Mouse (Mus musculus) limb, embryonic 10.5 days (tissue): ENCODE results near the gene Pkdcc. TPM values are rescaled to one million over a fixed set of nuclear protein-coding genes. Genes with fewer than 3 reads are reported as not detected.

Source experiments
- DNase-seq: peaks from one replicate; pipeline ENCODE4 v3.0.0-alpha.2; 2017; ENCODE audit warnings: low spot score
- H3K27ac ChIP-seq: fragments of 300-500 bp; sonication (generic); 2 replicates; pipeline ENCODE4 v1.5.1; 2016; ENCODE audit warnings: mild to moderate bottlenecking
- H3K27me3 ChIP-seq: fragments of 300-500 bp; sonication (generic); 2 replicates; pipeline ENCODE4 v1.6.1; 2016; ENCODE audit warnings: low read depth, mild to moderate bottlenecking; ENCODE audit not compliant: poor library complexity, severe bottlenecking
- H3K36me3 ChIP-seq: fragments of 300-500 bp; sonication (generic); 2 replicates; pipeline ENCODE4 v1.6.1; 2016; ENCODE audit warnings: mild to moderate bottlenecking, moderate library complexity
- H3K4me1 ChIP-seq: fragments of 300-500 bp; sonication (generic); 2 replicates; pipeline ENCODE4 v1.6.1; 2016
- H3K4me3 ChIP-seq: fragments of 300-500 bp; sonication (generic); 2 replicates; pipeline ENCODE4 v1.5.1; 2016; ENCODE audit warnings: mild to moderate bottlenecking, moderate library complexity
- H3K9me3 ChIP-seq: fragments of 300-500 bp; sonication (generic); replicated peaks from 2 replicates; pipeline ENCODE4 v1.6.1; 2016; ENCODE audit warnings: mild to moderate bottlenecking
- WGBS: fragments of 180-500 bp; shearing (Covaris S2); methylation state at CpG from one replicate; pipeline ENCODE4 v1.1.7; 2016; 5-methylcytosine and 5-hydroxymethylcytosine counted together
- polyA plus RNA-seq: library from polyadenylated mRNA; unstranded; fragments of >200 nt; fragmentation: Nextera tagmentation; extraction: Ambion mirVana; gene quantifications from 2 replicates; pipeline ENCODE4 v1.2.1, GENCODE M21; 2016

The Pkdcc gene
- polyA plus RNA-seq, 1 experiment from 2014 or later: 32.4 TPM

- Histone ChIP-seq H3K27me3 (peaks cover 39% of the 10 kb centered on the region), H3K4me3 (no peak overlapping the region)
- 51% methylated on average over 8 of the region's 8 CpGs for WGBS
These were observed 57.5 kb downstream of the Pkdcc start for GRCm38 (mm10) chr17:83272641-83273040.

GRCm38 (mm10) chr17:83273636-83274035 is 58.5 kb downstream of the Pkdcc start:
- Histone ChIP-seq H3K27me3 (peaks cover 39% of the 10 kb centered on the region), H3K4me1 (peaks cover 50% of the 10 kb centered on the region), H3K9me3 (no peaks in the 10 kb centered on the region), H3K27ac (no peak overlapping the region; the same call in 1 of the 2 replicates), H3K36me3 (no peaks in the 10 kb centered on the region), H3K4me3 (peak overlapping the region; percentile 23)
- DNase-seq: peak; percentile 30
- 17% methylated on average over 9 of the region's 9 CpGs for WGBS

More at GRCm38 (mm10) chr17:83272641-83273040, 57.5 kb downstream of the Pkdcc start:
- Histone ChIP-seq H3K27ac (no peak overlapping the region), H3K36me3 (no peaks in the 10 kb centered on the region), H3K4me1 (peaks cover 43% of the 10 kb centered on the region), H3K9me3 (no peaks in the 10 kb centered on the region)
- DNase-seq: no peak

DNA sequence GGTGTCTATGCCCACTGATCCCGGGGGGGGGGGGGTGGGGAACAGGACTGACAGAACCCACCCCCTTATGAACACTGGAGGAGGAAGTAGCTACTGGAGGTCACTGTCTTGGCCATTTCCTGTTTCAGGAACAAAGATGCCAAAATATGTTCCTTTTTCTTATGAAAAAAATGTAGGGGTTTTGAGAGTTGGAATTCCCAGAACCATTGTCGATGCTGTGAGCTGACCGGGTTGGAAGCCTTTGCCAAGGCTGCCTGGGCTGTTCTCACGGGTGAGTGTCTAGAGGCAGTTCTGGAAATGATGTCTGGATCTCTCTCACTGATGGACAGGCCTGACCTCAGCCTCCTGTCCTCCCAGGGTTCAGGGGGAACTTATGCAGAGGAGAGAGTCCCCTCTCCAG is 59.0 kb downstream of the Pkdcc start:
- Histone ChIP-seq H3K9me3 (no peaks in the 10 kb centered on the region), H3K36me3 (no peaks in the 10 kb centered on the region), H3K27me3 (peaks cover 35% of the 10 kb centered on the region), H3K4me3 (no peak overlapping the region), H3K27ac (no peak overlapping the region), H3K4me1 (peaks cover 54% of the 10 kb centered on the region)
- no peak for DNase-seq
- 58% methylated on average over 4 of the region's 4 CpGs for WGBS

Other genes starting within 250 kb of the Pkdcc start
- 71.6 and 72.3 TPM in 2 replicates for gene Eml4, start 135.6 kb downstream of the Pkdcc start, polyA plus RNA-seq